Mouse (Mus musculus): Measurements from ENCODE around the gene Zcchc10. TPM values are rescaled to one million over a fixed set of nuclear protein-coding genes. Genes with fewer than 3 reads are reported as not detected.

Gene Zcchc10
- polyA plus RNA-seq, 1 experiment from 2014 or later: 22.7 TPM

DNA sequence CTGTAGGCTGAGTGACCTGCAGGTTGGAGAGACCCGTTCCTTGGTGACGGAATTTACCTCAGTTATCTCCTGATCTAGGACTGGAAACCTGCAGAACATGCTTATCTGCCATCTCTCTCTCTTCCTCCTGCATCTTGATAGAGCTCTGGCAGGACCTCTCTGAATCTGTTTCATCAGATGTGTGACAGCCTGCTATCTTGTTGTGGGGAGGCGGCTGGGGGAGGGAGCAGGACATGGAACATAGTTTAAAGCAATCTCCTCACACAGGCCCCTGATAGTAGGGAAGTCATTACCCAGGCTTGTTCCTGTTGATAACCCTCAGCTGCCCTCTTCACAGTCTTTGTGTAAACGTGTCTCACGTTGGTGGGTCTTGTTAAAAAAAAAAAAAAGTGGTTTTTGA lies 20.8 kb downstream of the Zcchc10 start:
- no peak overlapping the region for H3K4me2 ChIP-seq (replicated peaks; ENCODE audit: low read depth, low read length)
- no peaks in the 10 kb centered on the region for H3K27me3 ChIP-seq (ENCODE audit: control insufficient read depth, insufficient read depth, low read length)
- no peak overlapping the region for H3K27ac ChIP-seq (ENCODE audit: low read depth, low read length)
- DNase-seq (ENCODE audit: low spot score) (no peak), ATAC-seq (ENCODE audit: low FRiP score) (no peak)
- WGBS: 50% methylated on average over 5 of the region's 5 CpGs
- H3K4me1 ChIP-seq (replicated peaks; ENCODE audit: control insufficient read depth, insufficient read depth, low read length): no peaks in the 10 kb centered on the region
- no peaks in the 10 kb centered on the region for H3K36me3 ChIP-seq (ENCODE audit: control insufficient read depth, insufficient read depth, low read length)
- H3K9ac ChIP-seq (ENCODE audit: low read depth, low read length): no peak overlapping the region
- no peak overlapping the region for H3K4me3 ChIP-seq (ENCODE audit: low read depth, low read length)
- no peaks in the 10 kb centered on the region for H3K9me3 ChIP-seq (ENCODE audit: control insufficient read depth, low read length)

DNA sequence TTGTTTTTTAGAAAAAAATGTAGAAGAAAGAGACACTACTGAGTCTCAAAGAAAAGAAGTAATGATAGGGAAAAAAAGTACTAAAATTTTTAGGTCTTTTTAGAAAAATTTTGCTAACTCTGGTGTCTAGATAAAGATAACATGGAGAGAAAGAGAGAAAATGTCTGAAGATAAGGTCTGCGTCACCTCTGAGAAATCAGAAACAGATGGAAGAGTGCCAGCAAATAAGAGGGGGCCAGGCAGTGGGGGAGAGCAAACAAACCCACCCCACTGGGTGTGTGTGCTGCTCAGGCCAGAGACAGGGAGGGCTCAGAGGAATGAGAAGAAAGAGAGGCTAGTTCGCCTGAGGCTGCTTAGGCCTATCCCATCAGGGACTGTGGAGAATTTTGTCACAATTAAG lies 21.3 kb downstream of the Zcchc10 start:
- 59% methylated on average over 2 of the region's 2 CpGs for WGBS
- Histone ChIP-seq H3K27ac (ENCODE audit: low read depth, low read length) (no peak overlapping the region), H3K9ac (ENCODE audit: low read depth, low read length) (no peak overlapping the region), H3K4me3 (ENCODE audit: low read depth, low read length) (no peak overlapping the region), H3K27me3 (ENCODE audit: control insufficient read depth, insufficient read depth, low read length) (no peaks in the 10 kb centered on the region), H3K4me1 (replicated peaks; ENCODE audit: control insufficient read depth, insufficient read depth, low read length) (no peaks in the 10 kb centered on the region), H3K36me3 (ENCODE audit: control insufficient read depth, insufficient read depth, low read length) (no peaks in the 10 kb centered on the region), H3K9me3 (ENCODE audit: control insufficient read depth, low read length) (no peaks in the 10 kb centered on the region), H3K4me2 (replicated peaks; ENCODE audit: low read depth, low read length) (no peak overlapping the region)
- ATAC-seq (ENCODE audit: low FRiP score) (no peak), DNase-seq (ENCODE audit: low spot score) (no peak)

DNA sequence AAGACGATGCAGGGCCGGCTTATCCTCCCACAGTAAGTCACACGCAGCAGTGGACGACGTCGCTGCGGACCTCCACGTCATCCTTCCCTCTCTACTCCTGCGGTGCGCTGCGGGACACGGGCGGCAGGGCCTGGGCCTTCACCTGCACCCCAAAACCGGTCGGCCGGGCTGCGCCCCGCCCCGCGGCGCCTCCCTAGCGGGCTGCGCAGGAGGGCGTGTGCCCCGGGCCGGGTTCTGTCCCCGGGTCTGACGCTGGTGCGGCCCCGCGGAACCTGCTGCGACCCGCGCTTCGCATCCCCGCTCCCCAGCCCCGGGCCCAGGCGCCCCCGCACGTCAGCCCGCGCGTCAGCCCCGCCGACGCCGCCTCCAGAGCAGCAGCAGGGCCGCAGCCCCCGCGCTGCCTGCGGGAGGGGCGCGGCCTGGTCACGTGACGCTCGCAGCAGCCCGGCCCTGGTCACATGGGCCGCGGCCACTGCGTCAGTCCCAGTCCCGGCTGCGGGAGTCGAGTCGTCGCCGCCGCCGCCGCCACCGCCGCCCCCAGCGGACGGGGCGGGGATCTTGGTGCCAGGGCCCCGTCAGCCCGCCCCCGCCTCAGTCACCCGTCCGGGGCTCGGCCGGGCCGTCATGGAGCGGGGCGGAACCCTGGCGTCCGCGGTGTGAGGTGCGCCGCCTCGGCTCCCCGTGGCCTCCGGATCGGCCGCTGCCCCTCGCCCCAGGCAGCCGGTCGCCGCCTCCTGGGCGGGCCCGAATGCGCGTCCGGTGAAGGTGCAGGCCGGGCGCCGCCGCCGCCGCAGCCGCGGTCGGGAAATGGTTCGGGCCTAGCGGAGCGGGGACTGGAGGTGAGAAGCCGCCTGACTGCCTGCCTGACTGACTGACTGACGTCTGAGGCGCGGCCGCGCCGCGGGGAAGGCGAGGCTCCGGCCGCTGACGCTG lies 26.1 kb downstream of the Zcchc10 start, which contains the start of gene Aff4:
Aff4 (plus strand) TSS at position 543 of the 933 bp plus-strand sequence.
- WGBS: under 1% methylated on average over 68 of the region's 127 CpGs
- Histone ChIP-seq H3K4me2 (replicated peaks; ENCODE audit: low read depth, low read length) (peak within 1 kb of the TSS; percentile 74), H3K9me3 (ENCODE audit: control insufficient read depth, low read length) (no peaks in the 10 kb centered on the region), H3K27me3 (ENCODE audit: control insufficient read depth, insufficient read depth, low read length) (no peaks in the 10 kb centered on the region), H3K9ac (ENCODE audit: low read depth, low read length) (peak within 1 kb of the TSS; percentile 99), H3K4me1 (replicated peaks; ENCODE audit: control insufficient read depth, insufficient read depth, low read length) (no peaks in the 10 kb centered on the region), H3K36me3 (ENCODE audit: control insufficient read depth, insufficient read depth, low read length) (no peaks in the 10 kb centered on the region), H3K4me3 (ENCODE audit: low read depth, low read length) (peak within 1 kb of the TSS; percentile 98), H3K27ac (ENCODE audit: low read depth, low read length) (peak within 1 kb of the TSS; percentile 96)
- ATAC-seq (ENCODE audit: low FRiP score) (peak; percentile 96), DNase-seq (ENCODE audit: low spot score) (peak; percentile 93)

DNA sequence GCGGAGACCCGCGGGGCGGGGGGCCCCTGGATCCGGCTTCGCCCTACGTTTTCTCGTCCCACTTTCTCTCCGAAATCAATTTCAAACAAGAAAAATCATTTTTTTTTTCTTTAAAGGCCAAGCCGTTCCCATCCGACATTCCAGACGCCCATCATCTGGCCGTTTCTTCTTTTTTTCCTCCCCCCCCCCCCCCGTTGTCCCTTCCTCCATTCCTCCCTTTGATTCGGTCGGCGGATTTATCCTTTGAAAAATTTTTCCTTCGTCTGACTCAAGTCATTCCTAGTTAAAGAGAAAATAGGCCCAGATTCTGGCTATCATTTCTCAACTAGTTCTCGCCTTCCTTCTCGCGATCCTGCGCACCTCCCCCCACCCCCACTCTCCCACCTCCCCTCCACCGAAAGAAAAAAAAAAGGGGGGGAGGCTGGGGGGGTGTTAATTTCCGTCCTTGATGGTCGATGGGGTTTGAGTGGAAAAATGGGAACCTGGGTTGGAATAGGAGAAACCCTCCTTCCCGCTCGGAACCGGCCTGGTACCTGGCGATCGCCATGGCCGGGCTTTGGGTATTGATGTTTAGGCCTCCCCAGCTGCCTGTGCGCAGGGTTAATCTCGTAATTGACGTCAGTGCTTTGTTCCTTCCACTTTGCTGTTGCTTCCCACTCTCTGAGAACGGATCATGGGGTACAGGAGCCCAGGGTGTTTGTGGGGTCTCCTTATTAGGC lies 26.9 kb downstream of the Zcchc10 start:
- Histone ChIP-seq H3K27me3 (ENCODE audit: control insufficient read depth, insufficient read depth, low read length) (no peaks in the 10 kb centered on the region), H3K4me2 (replicated peaks; ENCODE audit: low read depth, low read length) (peak overlapping the region; percentile 74), H3K9ac (ENCODE audit: low read depth, low read length) (peak overlapping the region; percentile 99), H3K4me3 (ENCODE audit: low read depth, low read length) (peak overlapping the region; percentile 98), H3K9me3 (ENCODE audit: control insufficient read depth, low read length) (no peaks in the 10 kb centered on the region), H3K36me3 (ENCODE audit: control insufficient read depth, insufficient read depth, low read length) (no peaks in the 10 kb centered on the region), H3K27ac (ENCODE audit: low read depth, low read length) (peak overlapping the region; percentile 96), H3K4me1 (replicated peaks; ENCODE audit: control insufficient read depth, insufficient read depth, low read length) (no peaks in the 10 kb centered on the region)
- DNase-seq (ENCODE audit: low spot score) (peak; percentile 78), ATAC-seq (ENCODE audit: low FRiP score) (no peak)
- under 1% methylated on average over 32 of the region's 35 CpGs for WGBS

DNA sequence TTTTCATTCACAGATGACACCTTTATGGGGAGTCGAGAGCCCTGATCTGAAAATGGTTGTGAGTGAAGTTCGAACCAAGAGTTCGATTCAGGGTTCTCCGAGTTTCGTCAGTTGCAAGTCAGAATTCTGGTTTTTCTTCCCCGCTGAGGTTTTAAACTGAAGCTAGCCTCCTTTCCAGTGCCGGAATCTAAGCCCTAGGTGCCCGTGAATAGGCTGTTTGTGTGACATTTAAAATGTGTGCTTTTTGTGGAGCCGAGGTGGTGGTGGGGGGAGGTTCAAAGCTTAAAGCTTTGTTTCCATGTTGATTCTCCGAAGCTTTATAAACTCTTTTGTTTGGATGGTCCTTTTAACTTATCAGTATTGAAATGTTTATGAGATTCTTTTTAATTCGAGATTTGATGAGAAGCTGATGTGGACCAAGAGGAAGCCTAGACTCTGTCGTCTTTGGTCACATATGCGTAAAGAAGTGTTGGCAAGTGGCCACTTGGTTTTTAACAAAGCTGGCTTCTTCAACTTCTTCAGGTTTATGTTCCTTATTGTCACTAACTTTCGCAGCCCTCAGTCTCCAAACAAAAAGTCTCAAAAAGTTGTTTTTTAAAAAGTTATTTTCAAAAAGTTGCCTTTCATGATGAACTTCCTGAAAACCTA lies 27.6 kb downstream of the Zcchc10 start:
- H3K36me3 ChIP-seq (ENCODE audit: control insufficient read depth, insufficient read depth, low read length): no peaks in the 10 kb centered on the region
- no peak for ATAC-seq (ENCODE audit: low FRiP score)
- peak overlapping the region; percentile 96 for H3K27ac ChIP-seq (ENCODE audit: low read depth, low read length)
- 6% methylated on average over 14 of the region's 14 CpGs for WGBS
- no peaks in the 10 kb centered on the region for H3K27me3 ChIP-seq (ENCODE audit: control insufficient read depth, insufficient read depth, low read length)
- H3K4me2 ChIP-seq (replicated peaks; ENCODE audit: low read depth, low read length): peak overlapping the region; percentile 74
- H3K9ac ChIP-seq (ENCODE audit: low read depth, low read length): peak overlapping the region; percentile 99
- no peaks in the 10 kb centered on the region for H3K4me1 ChIP-seq (replicated peaks; ENCODE audit: control insufficient read depth, insufficient read depth, low read length)
- no peaks in the 10 kb centered on the region for H3K9me3 ChIP-seq (ENCODE audit: control insufficient read depth, low read length)
- peak overlapping the region; percentile 98 for H3K4me3 ChIP-seq (ENCODE audit: low read depth, low read length)
- DNase-seq (ENCODE audit: low spot score): peak; percentile 27

DNA sequence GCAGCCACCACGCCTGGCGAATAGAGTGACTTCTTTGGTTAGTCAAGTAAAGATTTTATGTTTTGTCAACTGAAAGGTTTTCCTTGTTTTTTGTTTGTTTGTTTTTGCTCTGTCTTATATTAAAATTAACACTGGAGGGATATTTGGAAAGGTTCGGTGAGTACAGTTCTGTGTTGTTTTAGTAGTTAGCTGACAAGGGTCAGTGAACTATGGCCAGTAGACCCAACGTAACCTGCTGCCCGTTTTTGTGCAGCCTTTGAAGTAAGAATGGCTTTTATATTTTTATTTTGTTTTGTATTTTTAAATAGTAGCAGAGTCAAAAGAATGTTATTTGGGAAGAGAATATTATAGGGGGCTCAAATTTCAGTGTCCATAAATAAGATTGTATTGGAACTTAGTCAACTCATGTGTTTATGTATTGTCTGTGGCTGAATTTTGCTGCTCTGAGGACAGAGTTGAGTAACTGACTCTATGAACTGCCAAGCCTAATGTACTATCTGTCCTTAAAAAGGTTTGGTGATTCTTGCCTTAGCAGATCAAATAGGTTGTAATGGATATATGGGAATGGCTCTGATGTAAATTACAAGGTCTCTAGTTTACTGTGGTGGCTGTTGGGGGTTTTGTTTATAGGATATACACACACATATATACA lies 34.2 kb downstream of the Zcchc10 start:
- ATAC-seq (ENCODE audit: low FRiP score): no peak
- no peak for DNase-seq (ENCODE audit: low spot score)
- WGBS: 95% methylated on average over 5 of the region's 5 CpGs
- H3K27me3 ChIP-seq (ENCODE audit: control insufficient read depth, insufficient read depth, low read length): no peaks in the 10 kb centered on the region
- no peak overlapping the region for H3K4me3 ChIP-seq (ENCODE audit: low read depth, low read length)
- H3K4me2 ChIP-seq (replicated peaks; ENCODE audit: low read depth, low read length): no peak overlapping the region
- no peaks in the 10 kb centered on the region for H3K36me3 ChIP-seq (ENCODE audit: control insufficient read depth, insufficient read depth, low read length)
- no peaks in the 10 kb centered on the region for H3K9me3 ChIP-seq (ENCODE audit: control insufficient read depth, low read length)
- H3K9ac ChIP-seq (ENCODE audit: low read depth, low read length): no peak overlapping the region
- no peaks in the 10 kb centered on the region for H3K4me1 ChIP-seq (replicated peaks; ENCODE audit: control insufficient read depth, insufficient read depth, low read length)
- H3K27ac ChIP-seq (ENCODE audit: low read depth, low read length): no peak overlapping the region

DNA sequence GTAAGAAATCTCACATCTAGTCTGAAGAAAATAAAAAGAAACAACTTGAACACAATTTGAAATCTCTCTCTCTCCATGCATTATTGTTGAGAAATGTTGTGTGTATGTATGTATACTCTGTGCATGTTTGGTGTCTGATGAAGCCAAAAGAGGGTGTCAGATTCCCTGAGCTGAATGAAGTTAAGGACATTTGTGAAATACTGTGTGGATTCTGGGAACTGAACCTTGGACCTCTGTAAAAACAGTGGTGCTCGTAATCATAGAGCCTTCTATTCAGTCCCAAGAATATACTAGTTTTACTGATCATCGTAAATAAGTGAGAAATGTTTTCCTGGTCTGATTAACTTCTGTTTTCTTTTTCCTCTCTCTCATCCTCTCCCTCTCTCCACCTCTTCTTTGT lies 42.6 kb downstream of the Zcchc10 start:
- ATAC-seq (ENCODE audit: low FRiP score) (no peak), DNase-seq (ENCODE audit: low spot score) (no peak)
- Histone ChIP-seq H3K36me3 (ENCODE audit: control insufficient read depth, insufficient read depth, low read length) (no peaks in the 10 kb centered on the region), H3K27ac (ENCODE audit: low read depth, low read length) (no peak overlapping the region), H3K9ac (ENCODE audit: low read depth, low read length) (no peak overlapping the region), H3K9me3 (ENCODE audit: control insufficient read depth, low read length) (no peaks in the 10 kb centered on the region), H3K27me3 (ENCODE audit: control insufficient read depth, insufficient read depth, low read length) (no peaks in the 10 kb centered on the region), H3K4me2 (replicated peaks; ENCODE audit: low read depth, low read length) (no peak overlapping the region), H3K4me3 (ENCODE audit: low read depth, low read length) (no peak overlapping the region), H3K4me1 (replicated peaks; ENCODE audit: control insufficient read depth, insufficient read depth, low read length) (no peaks in the 10 kb centered on the region)
- 98% methylated on average over 2 of the region's 2 CpGs for WGBS

DNA sequence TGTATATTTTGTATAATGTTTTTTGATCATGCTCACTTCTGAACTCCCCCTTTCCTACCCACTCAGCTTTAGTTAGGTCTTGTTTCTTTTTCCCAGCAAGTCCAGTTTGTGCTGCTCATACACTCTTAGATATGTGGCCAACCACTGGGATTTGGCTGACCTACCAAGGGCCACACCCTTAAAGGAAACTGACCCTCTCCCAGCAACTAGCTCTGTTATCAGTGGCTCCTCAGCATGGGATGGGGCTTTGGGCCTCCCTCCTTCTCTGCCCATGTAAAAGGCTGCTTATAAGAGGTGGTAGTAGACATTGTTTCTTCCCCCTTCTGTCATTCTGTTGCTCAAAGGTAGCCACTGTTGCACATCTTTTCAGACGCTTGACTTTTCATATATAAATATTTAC lies 54.4 kb downstream of the Zcchc10 start:
- ATAC-seq (ENCODE audit: low FRiP score): no peak
- no peaks in the 10 kb centered on the region for H3K27me3 ChIP-seq (ENCODE audit: control insufficient read depth, insufficient read depth, low read length)
- no peak overlapping the region for H3K27ac ChIP-seq (ENCODE audit: low read depth, low read length)
- 88% methylated on average over 1 of the region's 1 CpGs for WGBS
- no peak overlapping the region for H3K9ac ChIP-seq (ENCODE audit: low read depth, low read length)
- H3K4me2 ChIP-seq (replicated peaks; ENCODE audit: low read depth, low read length): no peak overlapping the region
- H3K9me3 ChIP-seq (ENCODE audit: control insufficient read depth, low read length): no peaks in the 10 kb centered on the region
- H3K36me3 ChIP-seq (ENCODE audit: control insufficient read depth, insufficient read depth, low read length): peaks cover 3% of the 10 kb centered on the region; the same call in 1 of the 2 replicates
- no peak for DNase-seq (ENCODE audit: low spot score)
- H3K4me3 ChIP-seq (ENCODE audit: low read depth, low read length): no peak overlapping the region
- H3K4me1 ChIP-seq (replicated peaks; ENCODE audit: control insufficient read depth, insufficient read depth, low read length): no peaks in the 10 kb centered on the region
